Mouse (Mus musculus) subcutaneous adipose tissue, adult 2 months (tissue): Measurements from ENCODE around the gene Ntn3. TPM values are rescaled to one million over a fixed set of nuclear protein-coding genes. Genes with fewer than 3 reads are reported as not detected.

ENCODE experiments used
- polyA plus RNA-seq: library from polyadenylated mRNA; depleted of rRNA; stranded (reverse); fragments of >200 nt; gene quantifications from 2 replicates; pipeline ENCODE4 v1.2.3, GENCODE M21; 2012; ENCODE audit warnings: low replicate concordance; rRNA removed

The Ntn3 gene
- polyA plus RNA-seq, result 7.1 and 13.6 TPM in 2 replicates

DNA sequence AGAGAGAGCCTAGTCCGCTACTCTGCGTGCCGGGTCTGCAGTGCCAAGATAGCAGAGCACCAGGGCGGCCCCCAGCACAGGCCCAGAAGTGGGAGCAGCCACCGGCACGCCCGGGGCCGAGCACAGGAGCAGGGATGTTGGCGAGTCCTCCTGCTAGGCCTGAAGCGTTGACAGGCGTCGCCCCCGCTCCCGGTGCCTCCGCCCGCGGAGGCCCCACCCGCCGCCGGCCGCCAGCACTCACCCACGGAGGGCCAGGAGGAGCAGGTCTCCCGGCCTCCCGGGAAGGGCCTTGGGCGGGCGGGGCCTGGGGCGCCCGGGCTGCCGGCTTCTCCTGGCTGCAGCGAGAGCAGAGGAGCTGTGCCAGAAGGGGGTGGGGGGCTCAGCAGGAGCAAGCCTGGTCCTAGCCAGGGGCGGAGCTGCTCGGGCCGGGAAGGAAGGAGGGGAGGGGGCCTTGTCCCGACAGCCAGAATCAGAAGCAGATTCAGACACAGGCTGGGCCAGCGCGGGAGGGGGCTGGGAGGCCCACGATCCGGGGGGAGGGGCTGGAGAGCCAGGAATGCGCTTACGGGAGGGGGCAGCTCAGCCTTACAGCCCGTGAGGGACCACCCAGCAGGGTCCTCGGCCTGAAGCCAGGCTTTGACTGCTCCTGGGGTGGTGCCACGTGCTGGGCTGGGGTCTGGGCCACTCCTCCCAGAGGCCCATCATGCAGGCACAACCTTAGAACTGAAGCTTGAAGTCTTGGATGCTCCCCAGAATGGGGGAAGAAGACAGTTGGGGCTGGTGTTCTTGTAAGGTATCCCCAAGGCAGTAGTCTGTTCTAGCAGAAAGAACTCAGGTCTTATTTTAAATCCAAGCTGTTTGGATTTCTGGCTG lies at the start of gene Ntn3:
Gene Ntn3, minus strand, starts transcription at position 489 of the 873 bp plus-strand sequence.

GRCm38 (mm10) chr17:24251320-24252069 lies 42.2 kb upstream of the Ntn3 start, which contains the start of gene Ccnf:
Gene Ccnf (minus strand): TSS chr17:24251484.

DNA sequence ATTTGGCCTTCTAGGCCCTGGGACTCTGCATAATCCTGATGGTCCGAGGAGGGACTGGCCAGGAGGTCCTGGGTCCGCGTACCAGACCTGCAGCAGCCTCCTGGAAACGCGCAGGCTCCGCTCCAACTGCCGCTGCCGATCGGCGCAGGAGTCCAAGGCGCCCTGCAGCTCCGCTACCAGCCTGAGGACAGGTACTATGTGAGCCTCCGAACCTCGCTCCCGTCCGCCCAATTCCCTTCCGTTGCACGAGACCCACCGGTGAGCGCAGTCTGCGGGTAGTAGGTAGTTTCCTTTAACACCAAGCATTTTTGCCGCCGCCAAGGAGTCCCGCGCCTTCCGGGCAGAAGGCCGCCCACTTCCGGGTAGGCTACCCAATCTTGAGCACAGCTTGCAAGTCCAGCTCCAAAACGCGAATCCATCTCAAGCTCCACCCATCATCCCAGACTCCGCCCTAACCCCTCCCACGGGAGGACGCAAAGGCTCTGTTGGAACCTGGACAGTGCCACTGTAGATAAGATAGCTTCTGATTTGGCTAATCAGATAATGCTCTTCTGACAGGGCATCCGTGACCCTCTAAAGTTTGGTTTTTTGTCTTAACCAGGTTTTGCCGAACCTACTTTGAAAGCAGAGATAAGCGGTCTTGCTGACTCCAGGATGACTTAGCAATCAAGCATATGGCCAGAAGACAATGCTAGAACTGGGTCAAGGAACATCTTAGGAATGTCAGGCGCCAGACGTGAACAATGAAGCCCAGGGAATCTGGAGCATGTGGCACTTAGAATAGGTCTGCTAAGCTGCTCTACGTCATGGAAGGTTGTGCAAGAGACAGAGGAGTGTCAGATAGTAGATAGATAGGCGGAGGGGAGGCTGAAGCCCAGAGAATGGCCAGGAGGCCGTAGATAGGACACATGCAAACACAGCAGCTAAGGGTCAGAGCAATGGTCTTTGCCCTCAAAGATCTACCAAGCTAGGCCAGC lies 11.4 kb upstream of the Ntn3 start, which contains the start of gene Tedc2:
Gene Tedc2, minus strand, starts transcription at position 417 of the 977 bp plus-strand sequence.

DNA sequence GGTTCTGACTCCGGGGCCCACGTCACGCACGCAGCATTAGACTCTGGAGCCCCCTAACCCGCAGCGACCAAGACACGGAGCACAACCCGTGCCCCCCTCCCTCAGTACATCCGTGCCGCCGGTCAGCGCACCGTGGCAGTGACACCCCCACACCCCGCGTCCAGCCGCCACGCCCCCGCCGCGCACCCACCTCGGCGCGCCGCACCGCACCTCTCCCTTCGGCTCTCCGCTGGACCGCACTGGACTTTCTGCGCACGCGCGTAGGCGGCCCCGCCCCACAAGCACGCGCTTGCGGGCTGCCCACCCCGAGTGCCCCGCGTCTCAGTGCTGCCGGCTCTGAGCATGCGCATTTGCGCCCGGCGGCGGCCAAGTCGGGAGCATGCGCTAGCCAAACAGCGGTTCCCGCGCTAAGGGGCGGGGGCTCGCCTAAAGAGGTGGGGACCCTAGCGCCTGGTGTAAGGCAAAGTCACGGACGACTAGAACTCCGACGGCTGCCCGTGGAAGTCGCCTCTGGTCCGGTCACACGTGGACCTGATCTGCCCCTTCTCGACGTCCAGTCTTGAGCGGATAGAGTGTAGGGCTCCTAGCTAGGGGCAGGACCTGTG lies 3.9 kb downstream of the Ntn3 start, which contains the start of gene Tbc1d24:
Gene Tbc1d24, minus strand, starts transcription at position 279 of the 605 bp plus-strand sequence.

GRCm38 (mm10) chr17:24169317-24170065 lies 39.8 kb downstream of the Ntn3 start, which contains the start of gene Atp6v0c:
Gene Atp6v0c (minus strand): TSS chr17:24169702.

GRCm38 (mm10) chr17:24163176-24163962 lies 46.0 kb downstream of the Ntn3 start, which contains the start of gene Amdhd2:
Gene Amdhd2 (minus strand): TSS chr17:24163766.

Other genes starting within 250 kb of the Ntn3 start
- 0.37 and 1.5 TPM in 2 replicates for gene Prss30, start 229.0 kb downstream of the Ntn3 start, polyA plus RNA-seq
- gene Prss22, start 211.4 kb downstream of the Ntn3 start, polyA plus RNA-seq, result 1.0 TPM in 1 of 2 replicates, not detected in the other
- gene Prss27, start 171.4 kb downstream of the Ntn3 start, polyA plus RNA-seq, result 2.3 and 9.7 TPM in 2 replicates
- 17.6 and 36.4 TPM in 2 replicates for gene Kctd5, start 136.0 kb downstream of the Ntn3 start, polyA plus RNA-seq
- 22.3 and 23.3 TPM in 2 replicates for gene Pdpk1, start 58.6 kb downstream of the Ntn3 start, polyA plus RNA-seq
- 43.6 and 56.5 TPM in 2 replicates for gene Amdhd2, start 45.8 kb downstream of the Ntn3 start, polyA plus RNA-seq
- 819 and 932 TPM in 2 replicates for gene Atp6v0c, start 39.8 kb downstream of the Ntn3 start, polyA plus RNA-seq
- gene Tbc1d24, start 4.0 kb downstream of the Ntn3 start, polyA plus RNA-seq, result 18.9 and 36.2 TPM in 2 replicates
- 8.0 and 12.3 TPM in 2 replicates for gene Tedc2, start 11.3 kb upstream of the Ntn3 start, polyA plus RNA-seq
- gene Ccnf, start 42.0 kb upstream of the Ntn3 start, polyA plus RNA-seq, result 1.4 and 8.8 TPM in 2 replicates
- 0.05 TPM in 1 of 2 replicates, not detected in the other for gene Abca17, start 141.5 kb upstream of the Ntn3 start, polyA plus RNA-seq
- gene Abca3, start 142.4 kb upstream of the Ntn3 start, polyA plus RNA-seq, result 39.5 and 58.9 TPM in 2 replicates
- gene Rnps1, start 205.0 kb upstream of the Ntn3 start, polyA plus RNA-seq, result 66.9 and 162 TPM in 2 replicates
- gene Eci1, start 217.1 kb upstream of the Ntn3 start, polyA plus RNA-seq, result 161 and 217 TPM in 2 replicates
- 6.2 and 11.7 TPM in 2 replicates for gene Dnase1l2, start 233.6 kb upstream of the Ntn3 start, polyA plus RNA-seq